10 mouse cellular contexts compared by ENCODE assay signal in genomic region chr13:51170215-51170614, GRCm38 (mm10). TPM values are rescaled to one million over a fixed set of nuclear protein-coding genes. Genes with fewer than 3 reads are reported as not detected.
A peak's percentile ranks its signal among the peaks of the same experiment; 100 is the strongest.
DNase-seq lines count a peak whose midpoint lies in the region; ATAC-seq and TF ChIP-seq lines count a peak whose summit lies in the region.
"Had no signal": no experiment of that assay in that cellular context is flagged by ENCODE, and none has a peak within 500 bp of the region (broad histone marks: within the 10 kb centered on the region; RNA-seq: fewer than 3 reads in every experiment).

No protein-coding gene starts in this region.

- peak overlapping the region; percentile 96 for H3K4me2 ChIP-seq in forebrain, embryonic 14.5 days (ENCODE audit: low read length)
- peak overlapping the region; percentile 96 for H3K4me2 ChIP-seq in hindbrain, embryonic 14.5 days (replicated peaks)
- H3K4me2 ChIP-seq in lung, postnatal 0 days (replicated peaks; ENCODE audit: low read depth, low read length), result peak overlapping the region; percentile 87

- no peak for DNase-seq in forebrain, embryonic 14.5 days (ENCODE audit: low spot score)
- DNase-seq in hindbrain, embryonic 14.5 days (ENCODE audit: low spot score), result no peak
- DNase-seq in lung, postnatal 0 days (ENCODE audit: low spot score), result peak; percentile 35
- DNase-seq in left cerebral cortex, adult 9 months (ENCODE audit: low spot score in 2 of 2), result no peak
- no peak for DNase-seq in frontal cortex, postnatal 36 days (ENCODE audit: low spot score in 2 of 2)
- no peak for DNase-seq in gastrocnemius, postnatal 36 days
- DNase-seq in adrenal gland, postnatal 14 days, result no peak

- TF ChIP-seq CTCF in lung, postnatal 0 days (IDR thresholded peaks at IDR 0.05), result no peak

- 43% methylated on average over 11 of the region's 11 CpGs for WGBS in forebrain, embryonic 14.5 days
- 37% methylated on average over 11 of the region's 11 CpGs for WGBS in hindbrain, embryonic 14.5 days
- WGBS in lung, postnatal 0 days, result 30% methylated on average over 11 of the region's 11 CpGs

- no peak overlapping the region for H3K9ac ChIP-seq in forebrain, embryonic 14.5 days (ENCODE audit: low read length)
- H3K9ac ChIP-seq in hindbrain, embryonic 14.5 days, result no peak overlapping the region
- H3K9ac ChIP-seq in lung, postnatal 0 days (replicated peaks; ENCODE audit: low read depth), result no peak overlapping the region

- intact Hi-C loops in gastrocnemius, postnatal 36 days (cut with DNase I), result no loop called here

- H3K36me3 ChIP-seq in forebrain, embryonic 14.5 days (ENCODE audit: control insufficient read depth, insufficient read depth, low read length), result no peaks in the 10 kb centered on the region
- no peaks in the 10 kb centered on the region for H3K36me3 ChIP-seq in hindbrain, embryonic 14.5 days (replicated peaks; ENCODE audit: control insufficient read depth, insufficient read depth)
- H3K36me3 ChIP-seq in lung, postnatal 0 days (ENCODE audit: insufficient read depth, low read length), result no peaks in the 10 kb centered on the region

- 0 out of 2 replicates have a peak overlapping the region, but pooled peaks have one; percentile 15 for H3K4me3 ChIP-seq in brown adipose tissue, adult 24 weeks (ENCODE audit: insufficient read depth, low read depth, low read length)
- peak overlapping the region; percentile 44; the same call in 1 of the 2 replicates for H3K4me3 ChIP-seq in forebrain, embryonic 14.5 days (ENCODE audit: low read depth, low read length)
- H3K4me3 ChIP-seq in hindbrain, embryonic 14.5 days (replicated peaks; ENCODE audit: low read length), result no peak overlapping the region
- H3K4me3 ChIP-seq in lung, postnatal 0 days (ENCODE audit: low read depth, low read length), result peak overlapping the region; percentile 42

- peaks cover 2% of the 10 kb centered on the region; the same call in 1 of the 2 replicates for H3K4me1 ChIP-seq in brown adipose tissue, adult 24 weeks (ENCODE audit: control insufficient read depth, insufficient read depth, insufficient read length, low read length)
- peaks cover 11% of the 10 kb centered on the region for H3K4me1 ChIP-seq in forebrain, embryonic 14.5 days (ENCODE audit: control insufficient read depth, insufficient read depth, low read length)
- peaks cover 13% of the 10 kb centered on the region; the same call in 1 of the 2 replicates for H3K4me1 ChIP-seq in hindbrain, embryonic 14.5 days (replicated peaks; ENCODE audit: control insufficient read depth, insufficient read depth, low read length)
- H3K4me1 ChIP-seq in lung, postnatal 0 days (ENCODE audit: insufficient read depth, low read depth, low read length), result no peaks in the 10 kb centered on the region

- H3K27me3 ChIP-seq in forebrain, embryonic 14.5 days (replicated peaks; ENCODE audit: control insufficient read depth, insufficient read depth, low read length), result peaks cover 4% of the 10 kb centered on the region; the same call in 1 of the 2 replicates
- peaks cover 18% of the 10 kb centered on the region for H3K27me3 ChIP-seq in hindbrain, embryonic 14.5 days (ENCODE audit: control insufficient read depth, insufficient read depth, low read length)
- no peaks in the 10 kb centered on the region for H3K27me3 ChIP-seq in lung, postnatal 0 days (replicated peaks; ENCODE audit: insufficient read depth, low read length)
- H3K27me3 ChIP-seq: Patski had no signal

- no peak overlapping the region for H3K27ac ChIP-seq in brown adipose tissue, adult 24 weeks (replicated peaks; ENCODE audit: low read depth, low read length)
- no peak overlapping the region for H3K27ac ChIP-seq in forebrain, embryonic 14.5 days (ENCODE audit: low read depth, low read length)
- H3K27ac ChIP-seq in hindbrain, embryonic 14.5 days, result no peak overlapping the region
- H3K27ac ChIP-seq in lung, postnatal 0 days (ENCODE audit: low read length), result no peak overlapping the region

- no peaks in the 10 kb centered on the region for H3K9me3 ChIP-seq in forebrain, embryonic 14.5 days (replicated peaks; ENCODE audit: control insufficient read depth, low read length)
- no peaks in the 10 kb centered on the region for H3K9me3 ChIP-seq in hindbrain, embryonic 14.5 days (ENCODE audit: control insufficient read depth, low read length)
- no peaks in the 10 kb centered on the region for H3K9me3 ChIP-seq in lung, postnatal 0 days (ENCODE audit: low read length)

- TF ChIP-seq EP300 in lung, postnatal 0 days (IDR thresholded peaks at IDR 0.05), result no peak

- no peak for ATAC-seq in forebrain, embryonic 14.5 days
- ATAC-seq in hindbrain, embryonic 14.5 days (ENCODE audit: low FRiP score), result no peak; the same call in 1 of the 2 replicates
- peak; percentile 11 for ATAC-seq in lung, postnatal 0 days
- ATAC-seq: Patski had no signal

RNA-seq across cellular contexts. Expression of gene Nxnl2, which starts 0.6 kb away (rescaled TPM):
- polyA plus RNA-seq in brown adipose tissue, adult 24 weeks (2012; ENCODE audit: insufficient read depth, insufficient read length, missing spikeins), result not detected in 2 replicates
- 0.91 and 1.1 TPM in 2 replicates for polyA plus RNA-seq in forebrain, embryonic 14.5 days (2014; fragmentation: Nextera tagmentation; extraction: Ambion mirVana)
- polyA plus RNA-seq in hindbrain, embryonic 14.5 days (2014; fragmentation: Nextera tagmentation; extraction: Ambion mirVana), result 3.0 and 3.3 TPM in 2 replicates
- polyA plus RNA-seq in lung, postnatal 0 days (2015; fragmentation: Nextera tagmentation; extraction: Ambion mirVana), result 1.0 and 1.3 TPM in 2 replicates
- under 1 TPM; 0.17 to 0.31 TPM for total RNA-seq in gastrocnemius, postnatal 36 days (2021)
- 0.56 and 0.64 TPM in 2 replicates for total RNA-seq in adrenal gland, postnatal 14 days (2021)
- polyA plus RNA-seq: erythroblast, embryonic 14.5 days had no signal
